Mouse (Mus musculus) C2C12 (cell line): ENCODE measurements around the gene Psmb8.

ENCODE experiments used
- CEBPB ChIP-seq: IDR thresholded peaks from one replicate; pipeline ENCODE4 v1.6.1; 2011; ENCODE audit warnings: low read depth, mild to moderate bottlenecking, control low read depth, moderate library complexity
- CTCF ChIP-seq: IDR thresholded peaks from one replicate; pipeline ENCODE4 v1.5.1; 2011; ENCODE audit not compliant: control insufficient read depth, insufficient read depth, insufficient read length
- FOSL1 ChIP-seq: IDR thresholded peaks from one replicate; pipeline ENCODE4 v1.8.0; 2011; ENCODE audit warnings: mild to moderate bottlenecking, low read length; ENCODE audit not compliant: poor library complexity, insufficient read depth, severe bottlenecking
- MAX ChIP-seq: IDR thresholded peaks from one replicate; pipeline ENCODE4 v1.6.1; 2011; ENCODE audit warnings: mild to moderate bottlenecking, control low read depth
- MYOD1 ChIP-seq: IDR thresholded peaks from one replicate; pipeline ENCODE4 v1.6.1; 2011; ENCODE audit warnings: low read depth; ENCODE audit not compliant: control insufficient read depth, insufficient read length
- USF1 ChIP-seq: IDR thresholded peaks from one replicate; pipeline ENCODE4 v1.6.1; 2011; ENCODE audit warnings: low read depth, mild to moderate bottlenecking, control low read depth, moderate library complexity

DNA sequence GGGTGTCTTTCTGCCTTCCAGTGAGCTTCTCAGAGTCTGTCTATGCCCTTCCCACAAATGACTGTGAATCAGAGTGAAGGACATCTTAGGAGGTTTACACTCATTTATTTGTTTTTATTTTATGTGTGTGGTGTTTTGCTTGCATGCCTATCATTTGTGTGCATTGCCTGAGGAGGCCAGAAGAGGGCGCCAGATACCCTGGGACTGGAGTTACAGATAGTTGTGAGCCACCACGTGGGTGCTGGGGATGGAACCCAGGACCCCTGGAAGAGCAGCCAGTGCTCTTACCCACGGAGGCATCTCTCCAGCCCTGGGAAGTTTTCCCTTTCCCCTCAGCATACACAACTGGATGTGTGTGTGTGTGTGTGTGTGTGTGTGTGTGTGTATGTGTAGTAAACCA, 12.2 kb downstream of the Psmb8 start:
- TF ChIP-seq CTCF (no peak), MYOD1 (no peak), MAX (no peak), CEBPB (no peak), USF1 (no peak), FOSL1 (no peak)
